Mouse (Mus musculus): ENCODE data around the gene Gm7075. TPM values are rescaled to one million over a fixed set of nuclear protein-coding genes. Genes with fewer than 3 reads are reported as not detected.

Gene Gm7075
- polyA plus RNA-seq, 1 experiment from 2014 or later, result not detected

- peaks cover 4% of the 10 kb centered on the region for H3K4me1 ChIP-seq (ENCODE audit: control insufficient read depth, insufficient read depth, low read length)
- H3K27ac ChIP-seq (ENCODE audit: low read depth, low read length), result no peak within 1 kb of the TSS
- ATAC-seq (ENCODE audit: low read depth), result peak; percentile 94
- peak within 1 kb of the TSS; percentile 80 for H3K4me2 ChIP-seq (ENCODE audit: low read depth, low read length)
- H3K4me3 ChIP-seq (ENCODE audit: low read depth, low read length), result peak within 1 kb of the TSS; percentile 48
- no peaks in the 10 kb centered on the region for H3K36me3 ChIP-seq (ENCODE audit: control insufficient read depth, insufficient read depth, low read length)
- WGBS, result under 1% methylated on average over 28 of the region's 28 CpGs
- no peaks in the 10 kb centered on the region for H3K9me3 ChIP-seq (ENCODE audit: control insufficient read depth, low read length)
- no peaks in the 10 kb centered on the region for H3K27me3 ChIP-seq (ENCODE audit: control insufficient read depth, insufficient read depth, low read length)
- peak within 1 kb of the TSS; percentile 55 for H3K9ac ChIP-seq (replicated peaks; ENCODE audit: low read depth, low read length)
Observed at GRCm38 (mm10) chr10:63382372-63383279, 39.0 kb downstream of the Gm7075 start, which contains the start of gene Dnajc12. Dnajc12 (plus strand) TSS chr10:63382443.

DNA sequence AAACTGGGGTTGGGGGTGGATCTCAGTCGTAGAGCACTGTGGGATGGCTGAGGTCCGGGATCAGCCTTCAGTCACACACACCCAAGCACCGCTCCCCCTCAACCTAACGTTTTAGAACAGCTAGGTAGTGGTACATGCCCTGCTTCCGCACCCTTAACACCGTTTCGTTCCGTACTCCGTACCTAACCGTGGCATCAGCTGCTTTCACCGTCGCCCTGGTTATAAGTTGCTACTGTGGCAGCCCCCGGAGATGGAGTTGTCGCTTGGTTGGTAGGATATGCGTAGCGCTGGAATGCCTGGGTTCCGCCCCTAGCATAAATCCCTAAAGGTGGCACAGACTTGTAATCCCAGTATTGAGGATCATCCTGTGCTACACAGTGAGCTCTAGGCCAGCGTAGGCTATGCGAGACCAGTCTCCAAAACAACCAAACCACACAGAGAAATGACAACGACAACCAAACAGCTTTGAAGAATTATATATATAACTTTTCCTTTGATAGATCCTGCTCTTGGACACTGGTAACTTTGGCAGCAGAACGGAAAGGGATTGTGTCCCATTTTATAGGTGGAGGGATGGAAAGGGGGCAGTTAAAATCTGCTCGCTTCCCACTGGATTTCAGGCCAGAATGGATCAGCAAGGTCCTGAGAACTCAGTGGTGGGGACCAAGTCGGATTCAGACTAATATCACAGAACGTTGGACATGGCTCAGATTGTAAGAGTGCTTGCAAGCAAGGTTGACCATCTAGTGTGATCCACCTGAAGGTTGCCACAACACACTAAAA, 39.9 kb downstream of the Gm7075 start, which contains the start of gene Sirt1:
Sirt1 (minus strand) TSS at position 207 of the 783 bp plus-strand sequence.
- H3K9me3 ChIP-seq (ENCODE audit: control insufficient read depth, low read length), result no peaks in the 10 kb centered on the region
- H3K36me3 ChIP-seq (ENCODE audit: control insufficient read depth, insufficient read depth, low read length), result no peaks in the 10 kb centered on the region
- H3K4me2 ChIP-seq (ENCODE audit: low read depth, low read length), result peak within 1 kb of the TSS; percentile 80
- 4% methylated on average over 24 of the region's 24 CpGs for WGBS
- ATAC-seq (ENCODE audit: low read depth), result no peak
- H3K9ac ChIP-seq (replicated peaks; ENCODE audit: low read depth, low read length), result peak within 1 kb of the TSS; percentile 55
- H3K27me3 ChIP-seq (ENCODE audit: control insufficient read depth, insufficient read depth, low read length), result no peaks in the 10 kb centered on the region
- H3K4me1 ChIP-seq (ENCODE audit: control insufficient read depth, insufficient read depth, low read length), result peaks cover 4% of the 10 kb centered on the region
- H3K27ac ChIP-seq (ENCODE audit: low read depth, low read length), result no peak within 1 kb of the TSS
- H3K4me3 ChIP-seq (ENCODE audit: low read depth, low read length), result peak within 1 kb of the TSS; percentile 48

- Histone ChIP-seq H3K4me1 (ENCODE audit: control insufficient read depth, insufficient read depth, low read length) (peaks cover 4% of the 10 kb centered on the region), H3K27ac (ENCODE audit: low read depth, low read length) (no peak overlapping the region), H3K9ac (replicated peaks; ENCODE audit: low read depth, low read length) (no peak overlapping the region), H3K9me3 (ENCODE audit: control insufficient read depth, low read length) (no peaks in the 10 kb centered on the region), H3K36me3 (ENCODE audit: control insufficient read depth, insufficient read depth, low read length) (no peaks in the 10 kb centered on the region), H3K4me2 (ENCODE audit: low read depth, low read length) (no peak overlapping the region), H3K4me3 (ENCODE audit: low read depth, low read length) (no peak overlapping the region), H3K27me3 (ENCODE audit: control insufficient read depth, insufficient read depth, low read length) (no peaks in the 10 kb centered on the region)
- WGBS, result 68% methylated on average over 6 of the region's 6 CpGs
- no peak for ATAC-seq (ENCODE audit: low read depth)
Observed at GRCm38 (mm10) chr10:63378948-63379680, 42.5 kb downstream of the Gm7075 start.

GRCm38 (mm10) chr10:63377468-63377867, 44.1 kb downstream of the Gm7075 start:
- Histone ChIP-seq H3K27ac (ENCODE audit: low read depth, low read length) (no peak overlapping the region), H3K4me3 (ENCODE audit: low read depth, low read length) (no peak overlapping the region), H3K4me2 (ENCODE audit: low read depth, low read length) (no peak overlapping the region), H3K9ac (replicated peaks; ENCODE audit: low read depth, low read length) (no peak overlapping the region), H3K9me3 (ENCODE audit: control insufficient read depth, low read length) (no peaks in the 10 kb centered on the region), H3K27me3 (ENCODE audit: control insufficient read depth, insufficient read depth, low read length) (no peaks in the 10 kb centered on the region), H3K4me1 (ENCODE audit: control insufficient read depth, insufficient read depth, low read length) (peaks cover 4% of the 10 kb centered on the region), H3K36me3 (ENCODE audit: control insufficient read depth, insufficient read depth, low read length) (no peaks in the 10 kb centered on the region)
- ATAC-seq (ENCODE audit: low read depth), result peak; percentile 36; the same call in 1 of the 2 replicates
- WGBS, result 23% methylated on average over 9 of the region's 9 CpGs

GRCm38 (mm10) chr10:63376303-63376702, 45.3 kb downstream of the Gm7075 start:
- Histone ChIP-seq H3K36me3 (ENCODE audit: control insufficient read depth, insufficient read depth, low read length) (no peaks in the 10 kb centered on the region), H3K27me3 (ENCODE audit: control insufficient read depth, insufficient read depth, low read length) (no peaks in the 10 kb centered on the region), H3K4me2 (ENCODE audit: low read depth, low read length) (no peak overlapping the region), H3K27ac (ENCODE audit: low read depth, low read length) (no peak overlapping the region), H3K9me3 (ENCODE audit: control insufficient read depth, low read length) (no peaks in the 10 kb centered on the region), H3K9ac (replicated peaks; ENCODE audit: low read depth, low read length) (no peak overlapping the region), H3K4me1 (ENCODE audit: control insufficient read depth, insufficient read depth, low read length) (no peaks in the 10 kb centered on the region), H3K4me3 (ENCODE audit: low read depth, low read length) (no peak overlapping the region)
- no peak for ATAC-seq (ENCODE audit: low read depth)
- WGBS, result 89% methylated on average over 5 of the region's 5 CpGs

Other genes starting within 250 kb of the Gm7075 start
- gene Mypn, start 217.8 kb downstream of the Gm7075 start, polyA plus RNA-seq (2014; fragmentation: Nextera tagmentation; extraction: Ambion mirVana), result 0.71 and 1.1 TPM in 2 replicates
- 29.5 and 33.2 TPM in 2 replicates for gene Herc4, start 178.0 kb downstream of the Gm7075 start, polyA plus RNA-seq (2014; fragmentation: Nextera tagmentation; extraction: Ambion mirVana)
- 7.3 and 7.6 TPM in 2 replicates for gene Sirt1, start 40.1 kb downstream of the Gm7075 start, polyA plus RNA-seq (2014; fragmentation: Nextera tagmentation; extraction: Ambion mirVana)
- gene Dnajc12, start 39.3 kb downstream of the Gm7075 start, polyA plus RNA-seq (2014; fragmentation: Nextera tagmentation; extraction: Ambion mirVana), result 27.2 and 31.9 TPM in 2 replicates
- gene Ctnna3, start 8.3 kb upstream of the Gm7075 start, polyA plus RNA-seq (2014; fragmentation: Nextera tagmentation; extraction: Ambion mirVana), result 10.8 and 16.5 TPM in 2 replicates